Mouse (Mus musculus): ENCODE results near the gene Tmem8b.

The Tmem8b gene

GRCm38 (mm10) chr4:43690021-43690420, 21.2 kb downstream of the Tmem8b start:
- DNase-seq (ENCODE audit: low read depth, low spot score) = no peak
- Histone ChIP-seq H3K36me3 (ENCODE audit: control insufficient read depth, insufficient read depth, low read length, poor library complexity, severe bottlenecking) (no peaks in the 10 kb centered on the region), H3K27me3 (ENCODE audit: control insufficient read depth, insufficient read depth, low read length, poor library complexity, severe bottlenecking) (no peaks in the 10 kb centered on the region)

- Histone ChIP-seq H3K36me3 (ENCODE audit: control insufficient read depth, insufficient read depth, low read length, poor library complexity, severe bottlenecking) (no peaks in the 10 kb centered on the region), H3K27me3 (ENCODE audit: control insufficient read depth, insufficient read depth, low read length, poor library complexity, severe bottlenecking) (no peaks in the 10 kb centered on the region)
- no peak for DNase-seq (ENCODE audit: low read depth, low spot score)
These were observed 22.3 kb downstream of the Tmem8b start for GRCm38 (mm10) chr4:43691026-43691425.

- H3K36me3 ChIP-seq (ENCODE audit: control insufficient read depth, insufficient read depth, low read length, poor library complexity, severe bottlenecking) = no peaks in the 10 kb centered on the region
- no peaks in the 10 kb centered on the region for H3K27me3 ChIP-seq (ENCODE audit: control insufficient read depth, insufficient read depth, low read length, poor library complexity, severe bottlenecking)
- DNase-seq (ENCODE audit: low read depth, low spot score) = no peak
These were observed 25.1 kb downstream of the Tmem8b start for GRCm38 (mm10) chr4:43693806-43694241.

- H3K27me3 ChIP-seq (ENCODE audit: control insufficient read depth, insufficient read depth, low read length, poor library complexity, severe bottlenecking) = no peaks in the 10 kb centered on the region
- DNase-seq (ENCODE audit: low read depth, low spot score) = no peak
- H3K36me3 ChIP-seq (ENCODE audit: control insufficient read depth, insufficient read depth, low read length, poor library complexity, severe bottlenecking) = no peaks in the 10 kb centered on the region
These were observed 25.9 kb downstream of the Tmem8b start for GRCm38 (mm10) chr4:43694439-43695248.

- no peaks in the 10 kb centered on the region for H3K27me3 ChIP-seq (ENCODE audit: control insufficient read depth, insufficient read depth, low read length, poor library complexity, severe bottlenecking)
- DNase-seq (ENCODE audit: low read depth, low spot score) = no peak
These were observed 26.5 kb downstream of the Tmem8b start for GRCm38 (mm10) chr4:43695249-43695671.

GRCm38 (mm10) chr4:43696561-43696960, 27.8 kb downstream of the Tmem8b start:
- DNase-seq (ENCODE audit: low read depth, low spot score) = no peak
- no peaks in the 10 kb centered on the region for H3K27me3 ChIP-seq (ENCODE audit: control insufficient read depth, insufficient read depth, low read length, poor library complexity, severe bottlenecking)
- H3K36me3 ChIP-seq (ENCODE audit: control insufficient read depth, insufficient read depth, low read length, poor library complexity, severe bottlenecking) = no peaks in the 10 kb centered on the region

More at GRCm38 (mm10) chr4:43695249-43695671, 26.5 kb downstream of the Tmem8b start:
- H3K36me3 ChIP-seq (ENCODE audit: control insufficient read depth, insufficient read depth, low read length, poor library complexity, severe bottlenecking) = no peaks in the 10 kb centered on the region

- DNase-seq (ENCODE audit: low read depth, low spot score) = no peak
- Histone ChIP-seq H3K27me3 (ENCODE audit: control insufficient read depth, insufficient read depth, low read length, poor library complexity, severe bottlenecking) (no peaks in the 10 kb centered on the region), H3K36me3 (ENCODE audit: control insufficient read depth, insufficient read depth, low read length, poor library complexity, severe bottlenecking) (no peaks in the 10 kb centered on the region)
These were observed 31.9 kb downstream of the Tmem8b start, which contains the start of gene Olfr70 for GRCm38 (mm10) chr4:43700707-43701106. Gene Olfr70 (minus strand): TSS chr4:43700807.

GRCm38 (mm10) chr4:43703439-43703838, 34.7 kb downstream of the Tmem8b start:
- Histone ChIP-seq H3K27me3 (ENCODE audit: control insufficient read depth, insufficient read depth, low read length, poor library complexity, severe bottlenecking) (no peaks in the 10 kb centered on the region), H3K36me3 (ENCODE audit: control insufficient read depth, insufficient read depth, low read length, poor library complexity, severe bottlenecking) (no peaks in the 10 kb centered on the region)
- no peak for DNase-seq (ENCODE audit: low read depth, low spot score)

GRCm38 (mm10) chr4:43703851-43704250, 35.1 kb downstream of the Tmem8b start:
- no peak for DNase-seq (ENCODE audit: low read depth, low spot score)
- no peaks in the 10 kb centered on the region for H3K36me3 ChIP-seq (ENCODE audit: control insufficient read depth, insufficient read depth, low read length, poor library complexity, severe bottlenecking)
- H3K27me3 ChIP-seq (ENCODE audit: control insufficient read depth, insufficient read depth, low read length, poor library complexity, severe bottlenecking) = no peaks in the 10 kb centered on the region

GRCm38 (mm10) chr4:43705991-43706390, 37.2 kb downstream of the Tmem8b start:
- no peak for DNase-seq (ENCODE audit: low read depth, low spot score)
- Histone ChIP-seq H3K36me3 (ENCODE audit: control insufficient read depth, insufficient read depth, low read length, poor library complexity, severe bottlenecking) (no peaks in the 10 kb centered on the region), H3K27me3 (ENCODE audit: control insufficient read depth, insufficient read depth, low read length, poor library complexity, severe bottlenecking) (no peaks in the 10 kb centered on the region)

- H3K27me3 ChIP-seq (ENCODE audit: control insufficient read depth, insufficient read depth, low read length, poor library complexity, severe bottlenecking) = no peaks in the 10 kb centered on the region
- DNase-seq (ENCODE audit: low read depth, low spot score) = no peak
- H3K36me3 ChIP-seq (ENCODE audit: control insufficient read depth, insufficient read depth, low read length, poor library complexity, severe bottlenecking) = no peaks in the 10 kb centered on the region
These were observed 41.1 kb downstream of the Tmem8b start, which contains the start of gene Olfr71 for GRCm38 (mm10) chr4:43709869-43710268. Gene Olfr71 (minus strand): TSS chr4:43710255.

GRCm38 (mm10) chr4:43711821-43712220, 43.0 kb downstream of the Tmem8b start:
- DNase-seq (ENCODE audit: low read depth, low spot score) = peak; percentile 76
- no peaks in the 10 kb centered on the region for H3K27me3 ChIP-seq (ENCODE audit: control insufficient read depth, insufficient read depth, low read length, poor library complexity, severe bottlenecking)
- H3K36me3 ChIP-seq (ENCODE audit: control insufficient read depth, insufficient read depth, low read length, poor library complexity, severe bottlenecking) = no peaks in the 10 kb centered on the region

GRCm38 (mm10) chr4:43713652-43714219, 45.0 kb downstream of the Tmem8b start:
- no peaks in the 10 kb centered on the region for H3K36me3 ChIP-seq (ENCODE audit: control insufficient read depth, insufficient read depth, low read length, poor library complexity, severe bottlenecking)
- DNase-seq (ENCODE audit: low read depth, low spot score) = no peak

GRCm38 (mm10) chr4:43720491-43721228, 51.9 kb downstream of the Tmem8b start:
- H3K36me3 ChIP-seq (ENCODE audit: control insufficient read depth, insufficient read depth, low read length, poor library complexity, severe bottlenecking) = no peaks in the 10 kb centered on the region
- H3K27me3 ChIP-seq (ENCODE audit: control insufficient read depth, insufficient read depth, low read length, poor library complexity, severe bottlenecking) = no peaks in the 10 kb centered on the region
- DNase-seq (ENCODE audit: low read depth, low spot score) = no peak

More at GRCm38 (mm10) chr4:43713652-43714219, 45.0 kb downstream of the Tmem8b start:
- no peaks in the 10 kb centered on the region for H3K27me3 ChIP-seq (ENCODE audit: control insufficient read depth, insufficient read depth, low read length, poor library complexity, severe bottlenecking)

GRCm38 (mm10) chr4:43722191-43722590, 53.4 kb downstream of the Tmem8b start:
- Histone ChIP-seq H3K36me3 (ENCODE audit: control insufficient read depth, insufficient read depth, low read length, poor library complexity, severe bottlenecking) (no peaks in the 10 kb centered on the region), H3K27me3 (ENCODE audit: control insufficient read depth, insufficient read depth, low read length, poor library complexity, severe bottlenecking) (no peaks in the 10 kb centered on the region)
- no peak for DNase-seq (ENCODE audit: low read depth, low spot score)
